Mouse (Mus musculus): ENCODE measurements at regions not wholly inside any gene's neighbourhood (a gene's known extent, or its start where the extent isn't known, plus 50 kb on each side); places are given as distances from the start of the nearest gene placed in this dataset.

GRCm38 (mm10) chr2:138820489-138820888 lies 564.1 kb downstream of the Btbd3 start:
- TF ChIP-seq POLR2A (IDR thresholded peaks at IDR 0.05; ENCODE audit: borderline replicate concordance, extremely low read depth, insufficient read depth, insufficient read length), result no peak
- Histone ChIP-seq H3K27me3 (ENCODE audit: control insufficient read depth, insufficient read depth, low read length) (no peaks in the 10 kb centered on the region), H3K9ac (ENCODE audit: low read depth, low read length, severe bottlenecking) (no peak overlapping the region), H3K9me3 (ENCODE audit: control insufficient read depth, low read length) (no peaks in the 10 kb centered on the region), H3K4me3 (replicated peaks; ENCODE audit: low read length) (no peak overlapping the region), H3K4me1 (ENCODE audit: control insufficient read depth, insufficient read depth, low read length) (no peaks in the 10 kb centered on the region), H3K4me2 (replicated peaks; ENCODE audit: low read depth, low read length, severe bottlenecking) (no peak overlapping the region), H3K36me3 (ENCODE audit: control insufficient read depth, insufficient read depth, low read length) (no peaks in the 10 kb centered on the region), H3K27ac (replicated peaks; ENCODE audit: low read depth, low read length) (no peak overlapping the region)
- ATAC-seq (ENCODE audit: low FRiP score, low read depth) (no peak), DNase-seq (ENCODE audit: low spot score) (no peak)
- WGBS, result 83% methylated on average over 4 of the region's 4 CpGs

GRCm38 (mm10) chr2:138824873-138825272 lies 568.5 kb downstream of the Btbd3 start:
- WGBS, result 83% methylated on average over 4 of the region's 4 CpGs
- H3K4me3 ChIP-seq (replicated peaks; ENCODE audit: low read length), result no peak overlapping the region
- TF ChIP-seq POLR2A (IDR thresholded peaks at IDR 0.05; ENCODE audit: borderline replicate concordance, extremely low read depth, insufficient read depth, insufficient read length), result no peak
- no peak overlapping the region for H3K27ac ChIP-seq (replicated peaks; ENCODE audit: low read depth, low read length)
- no peaks in the 10 kb centered on the region for H3K4me1 ChIP-seq (ENCODE audit: control insufficient read depth, insufficient read depth, low read length)
- H3K27me3 ChIP-seq (ENCODE audit: control insufficient read depth, insufficient read depth, low read length), result no peaks in the 10 kb centered on the region
- ATAC-seq (ENCODE audit: low FRiP score, low read depth), result no peak
- H3K9ac ChIP-seq (ENCODE audit: low read depth, low read length, severe bottlenecking), result no peak overlapping the region
- no peaks in the 10 kb centered on the region for H3K9me3 ChIP-seq (ENCODE audit: control insufficient read depth, low read length)
- H3K4me2 ChIP-seq (replicated peaks; ENCODE audit: low read depth, low read length, severe bottlenecking), result no peak overlapping the region
- no peaks in the 10 kb centered on the region for H3K36me3 ChIP-seq (ENCODE audit: control insufficient read depth, insufficient read depth, low read length)
- DNase-seq (ENCODE audit: low spot score), result no peak

GRCm38 (mm10) chr2:138827813-138828570 lies 571.6 kb downstream of the Btbd3 start:
- 66% methylated on average over 2 of the region's 2 CpGs for WGBS
- no peaks in the 10 kb centered on the region for H3K27me3 ChIP-seq (ENCODE audit: control insufficient read depth, insufficient read depth, low read length)
- H3K4me3 ChIP-seq (replicated peaks; ENCODE audit: low read length), result no peak overlapping the region
- H3K4me1 ChIP-seq (ENCODE audit: control insufficient read depth, insufficient read depth, low read length), result no peaks in the 10 kb centered on the region
- no peak overlapping the region for H3K27ac ChIP-seq (replicated peaks; ENCODE audit: low read depth, low read length)
- DNase-seq (ENCODE audit: low spot score) (no peak), ATAC-seq (ENCODE audit: low FRiP score, low read depth) (no peak)
- H3K9ac ChIP-seq (ENCODE audit: low read depth, low read length, severe bottlenecking), result no peak overlapping the region
- H3K4me2 ChIP-seq (replicated peaks; ENCODE audit: low read depth, low read length, severe bottlenecking), result no peak overlapping the region
- no peaks in the 10 kb centered on the region for H3K9me3 ChIP-seq (ENCODE audit: control insufficient read depth, low read length)
- no peak for TF ChIP-seq POLR2A (IDR thresholded peaks at IDR 0.05; ENCODE audit: borderline replicate concordance, extremely low read depth, insufficient read depth, insufficient read length)
- H3K36me3 ChIP-seq (ENCODE audit: control insufficient read depth, insufficient read depth, low read length), result no peaks in the 10 kb centered on the region

GRCm38 (mm10) chr2:138838846-138839245 lies 582.5 kb downstream of the Btbd3 start:
- no peaks in the 10 kb centered on the region for H3K4me1 ChIP-seq (ENCODE audit: control insufficient read depth, insufficient read depth, low read length)
- WGBS, result 54% methylated on average over 3 of the region's 3 CpGs
- H3K4me2 ChIP-seq (replicated peaks; ENCODE audit: low read depth, low read length, severe bottlenecking), result no peak overlapping the region
- no peaks in the 10 kb centered on the region for H3K36me3 ChIP-seq (ENCODE audit: control insufficient read depth, insufficient read depth, low read length)
- ATAC-seq (ENCODE audit: low FRiP score, low read depth) (no peak), DNase-seq (ENCODE audit: low spot score) (no peak)
- no peak overlapping the region for H3K9ac ChIP-seq (ENCODE audit: low read depth, low read length, severe bottlenecking)
- H3K27me3 ChIP-seq (ENCODE audit: control insufficient read depth, insufficient read depth, low read length), result no peaks in the 10 kb centered on the region
- H3K9me3 ChIP-seq (ENCODE audit: control insufficient read depth, low read length), result no peaks in the 10 kb centered on the region
- TF ChIP-seq POLR2A (IDR thresholded peaks at IDR 0.05; ENCODE audit: borderline replicate concordance, extremely low read depth, insufficient read depth, insufficient read length), result no peak
- H3K27ac ChIP-seq (replicated peaks; ENCODE audit: low read depth, low read length), result no peak overlapping the region
- H3K4me3 ChIP-seq (replicated peaks; ENCODE audit: low read length), result no peak overlapping the region

- H3K36me3 ChIP-seq (ENCODE audit: control insufficient read depth, insufficient read depth, low read length), result no peaks in the 10 kb centered on the region
- H3K27me3 ChIP-seq (ENCODE audit: control insufficient read depth, insufficient read depth, low read length), result no peaks in the 10 kb centered on the region
- no peak overlapping the region for H3K9ac ChIP-seq (ENCODE audit: low read depth, low read length, severe bottlenecking)
- ATAC-seq (ENCODE audit: low FRiP score, low read depth) (no peak), DNase-seq (ENCODE audit: low spot score) (no peak)
- no peak for TF ChIP-seq POLR2A (IDR thresholded peaks at IDR 0.05; ENCODE audit: borderline replicate concordance, extremely low read depth, insufficient read depth, insufficient read length)
- H3K9me3 ChIP-seq (ENCODE audit: control insufficient read depth, low read length), result no peaks in the 10 kb centered on the region
- H3K4me3 ChIP-seq (replicated peaks; ENCODE audit: low read length), result no peak overlapping the region
- no peaks in the 10 kb centered on the region for H3K4me1 ChIP-seq (ENCODE audit: control insufficient read depth, insufficient read depth, low read length)
- H3K27ac ChIP-seq (replicated peaks; ENCODE audit: low read depth, low read length), result no peak overlapping the region
- H3K4me2 ChIP-seq (replicated peaks; ENCODE audit: low read depth, low read length, severe bottlenecking), result no peak overlapping the region
These were observed 602.8 kb downstream of the Btbd3 start for GRCm38 (mm10) chr2:138859121-138859520.

All from limb, embryonic 14.5 days (tissue).